Mouse (Mus musculus) embryonic facial prominence, embryonic 14.5 days (tissue): ENCODE data around the gene Pgr15l. TPM values are rescaled to one million over a fixed set of nuclear protein-coding genes. Genes with fewer than 3 reads are reported as not detected.
A peak's percentile ranks its signal among the peaks of the same experiment; 100 is the strongest.

Experiments
- ATAC-seq: fragments of 200-750 bp; cut with Nextera tagmentation; 2 replicates; pipeline ENCODE4 v1.8.0; 2017; ENCODE audit warnings: low read depth, moderate number of reproducible peaks, moderate TSS enrichment
- DNase-seq: peaks from one replicate; pipeline ENCODE4 v3.0.0-alpha.2; 2015; ENCODE audit warnings: low spot score
- H3K27ac ChIP-seq: fragments of 300-500 bp; sonication (generic); replicated peaks from 2 replicates; pipeline ENCODE4 v1.5.1; 2014; ENCODE audit warnings: low read depth, mild to moderate bottlenecking, low read length, moderate library complexity
- H3K27me3 ChIP-seq: fragments of 300-500 bp; sonication (generic); replicated peaks from 2 replicates; pipeline ENCODE4 v1.6.1; 2014; ENCODE audit warnings: low read length; ENCODE audit not compliant: control insufficient read depth, insufficient read depth
- H3K36me3 ChIP-seq: fragments of 300-500 bp; sonication (generic); 2 replicates; pipeline ENCODE4 v1.6.1; 2014; ENCODE audit warnings: low read length, mixed read lengths; ENCODE audit not compliant: control insufficient read depth, insufficient read depth
- H3K4me1 ChIP-seq: fragments of 300-500 bp; sonication (generic); 2 replicates; pipeline ENCODE4 v1.6.1; 2014; ENCODE audit warnings: antibody characterized with exemption, low read length; ENCODE audit not compliant: control insufficient read depth, insufficient read depth
- H3K4me2 ChIP-seq: fragments of 300-500 bp; sonication (generic); 2 replicates; pipeline ENCODE4 v1.6.1; 2014; ENCODE audit warnings: low read depth, mild to moderate bottlenecking, low read length, moderate library complexity, mixed read lengths
- H3K4me3 ChIP-seq: fragments of 300-500 bp; sonication (generic); 2 replicates; pipeline ENCODE4 v1.5.1; 2014; ENCODE audit warnings: low read depth, mild to moderate bottlenecking, low read length
- H3K9ac ChIP-seq: fragments of 300-500 bp; sonication (generic); 2 replicates; pipeline ENCODE4 v1.6.1; 2014; ENCODE audit warnings: low read depth, mild to moderate bottlenecking, low read length, moderate library complexity, mixed read lengths
- H3K9me3 ChIP-seq: fragments of 300-500 bp; sonication (generic); 2 replicates; pipeline ENCODE4 v1.6.1; 2016; ENCODE audit warnings: low read length; ENCODE audit not compliant: control insufficient read depth
- WGBS: fragments of 180-500 bp; shearing (Covaris S2); extraction: QIAGEN DNeasy Blood & Tissue Kit; methylation state at CpG from one replicate; pipeline ENCODE4 v1.1.7; 2014; 5-methylcytosine and 5-hydroxymethylcytosine counted together
- polyA plus RNA-seq: library from polyadenylated mRNA; unstranded; fragments of >200 nt; fragmentation: Nextera tagmentation; extraction: Ambion mirVana; gene quantifications from 2 replicates; pipeline ENCODE4 v1.2.1, GENCODE M21; 2014

The Pgr15l gene
- not detected in 2 replicates for polyA plus RNA-seq

- Histone ChIP-seq H3K27me3 (peaks cover 22% of the 10 kb centered on the region), H3K36me3 (no peaks in the 10 kb centered on the region), H3K4me2 (peak within 1 kb of the TSS; percentile 35; the same call in 1 of the 2 replicates), H3K27ac (no peak within 1 kb of the TSS), H3K4me3 (no peak within 1 kb of the TSS), H3K9me3 (no peaks in the 10 kb centered on the region), H3K4me1 (no peaks in the 10 kb centered on the region), H3K9ac (no peak within 1 kb of the TSS)
- ATAC-seq (no peak), DNase-seq (peak; percentile 0)
- 27% methylated on average over 20 of the region's 20 CpGs for WGBS
Measured at GRCm38 (mm10) chrX:97072369-97072768, at the start of gene Pgr15l. Gene Pgr15l, plus strand, starts transcription at chrX:97072596.

GRCm38 (mm10) chrX:97027540-97027939 lies 44.9 kb upstream of the Pgr15l start:
- Histone ChIP-seq H3K4me2 (no peak overlapping the region), H3K27me3 (0 out of 2 replicates have a peak, but pooled peaks cover 3% of the 10 kb centered on the region), H3K36me3 (no peaks in the 10 kb centered on the region), H3K9me3 (no peaks in the 10 kb centered on the region), H3K4me1 (no peaks in the 10 kb centered on the region), H3K4me3 (no peak overlapping the region), H3K9ac (no peak overlapping the region), H3K27ac (no peak overlapping the region)
- DNase-seq, result no peak
- no peak for ATAC-seq

GRCm38 (mm10) chrX:97069816-97070215 lies 2.6 kb upstream of the Pgr15l start:
- no peak overlapping the region for H3K9ac ChIP-seq
- no peaks in the 10 kb centered on the region for H3K4me1 ChIP-seq
- no peak overlapping the region for H3K27ac ChIP-seq
- WGBS, result 17% methylated on average over 9 of the region's 11 CpGs
- H3K4me3 ChIP-seq, result no peak overlapping the region
- H3K27me3 ChIP-seq, result peaks cover 22% of the 10 kb centered on the region
- H3K36me3 ChIP-seq, result no peaks in the 10 kb centered on the region
- peak; percentile 68; the same call in 1 of the 2 replicates for ATAC-seq
- H3K9me3 ChIP-seq, result no peaks in the 10 kb centered on the region
- H3K4me2 ChIP-seq, result 0 out of 2 replicates have a peak overlapping the region, but pooled peaks have one; percentile 24
- DNase-seq, result peak; percentile 53
